Mouse (Mus musculus): Measurements from ENCODE around the gene Agap1.

Agap1 gene

DNA sequence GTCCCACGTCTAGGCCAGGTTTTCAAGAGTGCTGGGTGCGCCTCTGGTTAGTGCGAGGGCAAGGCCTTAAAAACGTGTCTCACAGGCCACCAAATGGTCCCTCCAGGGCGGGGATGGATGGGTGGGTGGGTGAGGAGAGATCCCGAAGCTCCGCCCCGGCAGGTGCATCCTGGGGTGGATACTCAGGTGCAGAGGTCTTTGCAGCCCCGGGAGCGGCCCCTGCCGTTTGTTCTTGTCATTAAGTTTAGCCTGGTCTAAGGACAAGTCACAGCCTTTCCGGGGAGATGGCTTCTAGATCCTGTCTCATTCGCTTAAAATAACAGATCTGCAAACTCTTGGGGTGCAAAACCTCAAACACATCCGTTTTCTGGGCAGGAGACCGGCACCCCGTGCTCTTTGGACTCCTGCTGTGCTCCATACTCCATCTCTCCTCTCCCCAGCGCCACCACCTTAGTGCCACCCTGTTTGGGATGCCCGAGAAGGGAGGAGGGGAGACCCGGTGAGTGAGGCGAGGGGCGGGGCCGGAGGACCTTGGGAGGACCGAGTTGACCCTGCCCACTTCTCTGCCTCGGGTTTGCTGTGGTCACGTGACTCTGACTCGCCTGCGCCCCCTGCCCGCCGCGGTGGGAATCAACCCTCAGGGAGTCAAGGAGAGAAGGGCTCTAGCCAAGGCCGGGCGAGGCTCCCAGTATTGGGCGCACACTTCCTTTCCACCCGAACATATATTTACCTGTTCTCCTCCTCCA is 485.5 kb downstream of the Agap1 start:
- DNase-seq = peak in 1 of 2 experiments; percentile 28

GRCm38 (mm10) chr1:89940961-89941524 is 486.4 kb downstream of the Agap1 start:
- no peak for DNase-seq

GRCm38 (mm10) chr1:89941701-89942381 is 487.2 kb downstream of the Agap1 start:
- DNase-seq = no peak

DNA sequence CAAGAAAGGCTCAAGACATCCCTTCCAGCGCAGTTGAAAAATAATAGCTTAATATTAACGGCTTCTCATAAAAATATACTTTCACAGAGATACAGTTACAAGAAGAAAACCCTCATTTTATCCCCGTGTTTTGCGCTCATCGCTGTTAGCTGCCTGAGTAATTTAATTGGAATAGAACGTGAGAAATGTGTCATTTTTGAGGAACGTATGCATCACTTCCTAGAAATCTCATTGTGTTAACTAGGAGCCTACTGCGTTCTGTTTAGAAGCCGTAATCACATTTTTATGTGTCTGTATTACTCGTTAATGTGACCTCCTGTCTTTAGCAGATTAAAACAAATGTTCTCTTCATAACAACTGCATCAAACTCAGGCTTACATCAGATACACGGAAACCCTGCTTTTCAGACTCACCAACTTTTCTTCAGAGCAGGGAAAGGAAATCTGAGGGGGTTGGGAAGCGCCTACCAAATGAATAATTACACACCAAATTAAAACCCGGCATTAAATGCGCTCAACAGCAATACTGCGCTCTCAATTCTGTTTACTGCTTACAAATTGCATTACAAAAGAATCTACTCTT is 487.9 kb downstream of the Agap1 start:
- DNase-seq = no peak

DNA sequence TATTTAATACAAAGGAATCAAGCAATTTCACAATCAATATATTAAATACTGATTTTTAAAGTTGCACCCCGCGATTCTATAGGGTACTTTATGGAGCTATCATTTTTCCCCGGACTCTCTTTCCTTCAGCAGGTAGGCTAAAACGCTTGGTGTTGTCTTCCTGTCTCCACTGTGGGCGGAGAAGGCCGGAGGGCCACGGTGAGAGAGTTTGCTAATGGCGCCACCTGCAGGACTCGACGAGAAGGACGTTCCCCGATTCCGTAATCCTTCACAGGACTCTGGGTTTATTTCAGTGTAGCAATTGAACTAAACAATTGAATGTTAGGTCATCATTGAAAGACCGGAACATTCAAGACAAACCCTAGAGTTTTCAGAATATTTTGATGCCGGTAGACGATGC is 488.6 kb downstream of the Agap1 start:
- peak in 1 of 2 experiments; percentile 48 for DNase-seq

All from spleen, adult 18-20 months (tissue).